Mouse (Mus musculus) kidney, embryonic 16.5 days (tissue): Measurements from ENCODE around the gene Strap. TPM values are rescaled to one million over a fixed set of nuclear protein-coding genes. Genes with fewer than 3 reads are reported as not detected.

Experiments
- ATAC-seq: fragments of 200-750 bp; cut with Nextera tagmentation; 2 replicates; pipeline ENCODE4 v1.8.0; 2017; ENCODE audit warnings: moderate TSS enrichment; ENCODE audit not compliant: low FRiP score, low TSS enrichment
- H3K27ac ChIP-seq: fragments of 300-500 bp; sonication (generic); 2 replicates; pipeline ENCODE4 v1.5.1; 2014; ENCODE audit warnings: low read length
- H3K27me3 ChIP-seq: fragments of 300-500 bp; sonication (generic); 2 replicates; pipeline ENCODE4 v1.6.1; 2014; ENCODE audit warnings: low read length, control low read depth, mixed read lengths; ENCODE audit not compliant: insufficient read depth
- H3K36me3 ChIP-seq: fragments of 300-500 bp; sonication (generic); 2 replicates; pipeline ENCODE4 v1.6.1; 2014; ENCODE audit warnings: low read length, control low read depth, mixed read lengths; ENCODE audit not compliant: insufficient read depth
- H3K4me1 ChIP-seq: fragments of 300-500 bp; sonication (generic); 2 replicates; pipeline ENCODE4 v1.6.1; 2014; ENCODE audit warnings: low read length, control low read depth, mixed read lengths; ENCODE audit not compliant: insufficient read depth
- H3K4me2 ChIP-seq: fragments of 300-500 bp; sonication (generic); replicated peaks from 2 replicates; pipeline ENCODE4 v1.6.1; 2014; ENCODE audit warnings: low read depth, low read length
- H3K4me3 ChIP-seq: fragments of 300-500 bp; sonication (generic); 2 replicates; pipeline ENCODE4 v1.5.1; 2014; ENCODE audit warnings: mild to moderate bottlenecking, low read length
- H3K9ac ChIP-seq: fragments of 300-500 bp; sonication (generic); replicated peaks from 2 replicates; pipeline ENCODE4 v1.6.1; 2014; ENCODE audit warnings: low read length
- H3K9me3 ChIP-seq: fragments of 300-500 bp; sonication (generic); 2 replicates; pipeline ENCODE4 v1.6.1; 2016; ENCODE audit warnings: low read length, control low read depth
- WGBS: fragments of 180-500 bp; shearing (Covaris S2); extraction: QIAGEN DNeasy Blood & Tissue Kit; methylation state at CpG from one replicate; pipeline ENCODE4 v1.1.7; 2014; 5-methylcytosine and 5-hydroxymethylcytosine counted together
- polyA plus RNA-seq: library from polyadenylated mRNA; unstranded; fragments of >200 nt; fragmentation: Nextera tagmentation; extraction: Ambion mirVana; gene quantifications from 2 replicates; pipeline ENCODE4 v1.2.1, GENCODE M21; 2015

Gene Strap
- polyA plus RNA-seq, 1 experiment from 2014 or later = 164 TPM

GRCm38 (mm10) chr6:137716802-137717201 is 18.1 kb upstream of the Strap start:
- no peak overlapping the region for H3K4me2 ChIP-seq
- 55% methylated on average over 5 of the region's 5 CpGs for WGBS
- H3K36me3 ChIP-seq = no peaks in the 10 kb centered on the region
- ATAC-seq = no peak
- no peak overlapping the region for H3K4me3 ChIP-seq
- H3K4me1 ChIP-seq = no peaks in the 10 kb centered on the region
- H3K27me3 ChIP-seq = no peaks in the 10 kb centered on the region
- H3K9me3 ChIP-seq = no peaks in the 10 kb centered on the region
- no peak overlapping the region for H3K9ac ChIP-seq
- H3K27ac ChIP-seq = no peak overlapping the region

GRCm38 (mm10) chr6:137722220-137722931 is 12.5 kb upstream of the Strap start:
- ATAC-seq = no peak

GRCm38 (mm10) chr6:137723898-137724297 is 11.0 kb upstream of the Strap start:
- no peak overlapping the region for H3K9ac ChIP-seq
- no peaks in the 10 kb centered on the region for H3K4me1 ChIP-seq
- WGBS = 7% methylated on average over 4 of the region's 4 CpGs
- H3K4me2 ChIP-seq = no peak overlapping the region
- H3K9me3 ChIP-seq = no peaks in the 10 kb centered on the region
- H3K36me3 ChIP-seq = no peaks in the 10 kb centered on the region
- H3K27ac ChIP-seq = no peak overlapping the region
- no peaks in the 10 kb centered on the region for H3K27me3 ChIP-seq
- no peak overlapping the region for H3K4me3 ChIP-seq
- ATAC-seq = no peak

More at GRCm38 (mm10) chr6:137722220-137722931, 12.5 kb upstream of the Strap start:
- Histone ChIP-seq H3K27me3 (no peaks in the 10 kb centered on the region), H3K4me3 (no peak overlapping the region), H3K36me3 (no peaks in the 10 kb centered on the region), H3K4me2 (no peak overlapping the region), H3K9ac (no peak overlapping the region), H3K9me3 (no peaks in the 10 kb centered on the region), H3K4me1 (no peaks in the 10 kb centered on the region), H3K27ac (no peak overlapping the region)
- 87% methylated on average over 15 of the region's 15 CpGs for WGBS

- H3K4me2 ChIP-seq = peak overlapping the region; percentile 90
Observed at GRCm38 (mm10) chr6:137734460-137734845, 425 bp upstream of the Strap start.

GRCm38 (mm10) chr6:137735671-137736238 is 877 bp downstream of the Strap start:
- WGBS = 5% methylated on average over 17 of the region's 17 CpGs
- Histone ChIP-seq H3K9ac (peak overlapping the region; percentile 93), H3K4me1 (peaks cover 12% of the 10 kb centered on the region), H3K4me2 (peak overlapping the region; percentile 69), H3K9me3 (no peaks in the 10 kb centered on the region), H3K4me3 (peak overlapping the region; percentile 97), H3K36me3 (peaks cover 13% of the 10 kb centered on the region), H3K27ac (peak overlapping the region; percentile 77), H3K27me3 (0 out of 2 replicates have a peak, but pooled peaks cover 9% of the 10 kb centered on the region)
- ATAC-seq = no peak

More at GRCm38 (mm10) chr6:137734460-137734845, 425 bp upstream of the Strap start:
- 9% methylated on average over 7 of the region's 7 CpGs for WGBS
- Histone ChIP-seq H3K27me3 (0 out of 2 replicates have a peak, but pooled peaks cover 9% of the 10 kb centered on the region), H3K36me3 (peaks cover 3% of the 10 kb centered on the region), H3K4me3 (peak overlapping the region; percentile 97), H3K27ac (peak overlapping the region; percentile 43; the same call in 1 of the 2 replicates), H3K4me1 (peaks cover 12% of the 10 kb centered on the region), H3K9ac (peak overlapping the region; percentile 93), H3K9me3 (no peaks in the 10 kb centered on the region)
- ATAC-seq = peak; percentile 39

GRCm38 (mm10) chr6:137740972-137741371 is 6.1 kb downstream of the Strap start:
- Histone ChIP-seq H3K27me3 (no peaks in the 10 kb centered on the region), H3K4me1 (peaks cover 8% of the 10 kb centered on the region), H3K27ac (no peak overlapping the region), H3K4me2 (no peak overlapping the region), H3K9me3 (no peaks in the 10 kb centered on the region), H3K36me3 (peaks cover 40% of the 10 kb centered on the region), H3K9ac (no peak overlapping the region), H3K4me3 (no peak overlapping the region)
- ATAC-seq = no peak
- WGBS = 94% methylated on average over 2 of the region's 2 CpGs

- Histone ChIP-seq H3K27me3 (no peaks in the 10 kb centered on the region), H3K4me3 (no peak overlapping the region), H3K9me3 (no peaks in the 10 kb centered on the region), H3K4me2 (no peak overlapping the region), H3K9ac (no peak overlapping the region), H3K4me1 (no peaks in the 10 kb centered on the region), H3K36me3 (peaks cover 53% of the 10 kb centered on the region), H3K27ac (no peak overlapping the region)
- no peak for ATAC-seq
- 58% methylated on average over 4 of the region's 4 CpGs for WGBS
Observed at GRCm38 (mm10) chr6:137744700-137745099, 9.8 kb downstream of the Strap start.

GRCm38 (mm10) chr6:137747174-137747928 is 12.5 kb downstream of the Strap start:
- Histone ChIP-seq H3K9me3 (no peaks in the 10 kb centered on the region), H3K27ac (no peak overlapping the region), H3K4me2 (no peak overlapping the region), H3K36me3 (peaks cover 56% of the 10 kb centered on the region), H3K4me3 (no peak overlapping the region), H3K9ac (no peak overlapping the region), H3K27me3 (no peaks in the 10 kb centered on the region), H3K4me1 (no peaks in the 10 kb centered on the region)
- WGBS = 75% methylated on average over 5 of the region's 5 CpGs
- ATAC-seq = no peak

- peaks cover 40% of the 10 kb centered on the region for H3K36me3 ChIP-seq
- ATAC-seq = no peak
Observed at GRCm38 (mm10) chr6:137751551-137752274, 16.8 kb downstream of the Strap start.

More at GRCm38 (mm10) chr6:137751551-137752274, 16.8 kb downstream of the Strap start:
- Histone ChIP-seq H3K4me3 (no peak overlapping the region), H3K4me2 (no peak overlapping the region), H3K9ac (no peak overlapping the region), H3K27me3 (no peaks in the 10 kb centered on the region), H3K27ac (peak overlapping the region; percentile 56; the same call in 1 of the 2 replicates), H3K9me3 (no peaks in the 10 kb centered on the region), H3K4me1 (peaks cover 8% of the 10 kb centered on the region)
- 86% methylated on average over 10 of the region's 10 CpGs for WGBS
